Mouse (Mus musculus) ES-E14 (cell line): ENCODE measurements around the gene Tgds. TPM values are rescaled to one million over a fixed set of nuclear protein-coding genes. Genes with fewer than 3 reads are reported as not detected.
"Not testable (repeated sequence)": the region's sequence is repeated elsewhere in the genome, so short reads cannot be mapped to it uniquely, and the experiment has no call there.

Source experiments
- DNase-seq: peaks from one replicate; pipeline ENCODE4 v3.0.0-alpha.2; 2013; ENCODE audit warnings: low read depth, low spot score
- H3K27ac ChIP-seq: 2 replicates; pipeline ENCODE4 v1.5.1; 2012; ENCODE audit warnings: low read depth, mild to moderate bottlenecking, low read length, moderate library complexity, mixed read lengths; ENCODE audit not compliant: poor library complexity, insufficient read depth, severe bottlenecking
- H3K36me3 ChIP-seq: 2 replicates; pipeline ENCODE4 v1.6.1; 2012; ENCODE audit warnings: mild to moderate bottlenecking, low read length, moderate library complexity, mixed read lengths; ENCODE audit not compliant: control insufficient read depth, poor library complexity, insufficient read depth, severe bottlenecking
- H3K4me1 ChIP-seq, 2 experiments: fragments of 150-350 bp in 1 of 2; sonication (generic) in 1 of 2; 2 replicates each; pipeline ENCODE4 v1.6.1; 2012; ENCODE audit warnings: low read length in 2 of 2, mild to moderate bottlenecking in 1 of 2, mixed read lengths in 1 of 2; ENCODE audit not compliant: control insufficient read depth in 2 of 2, insufficient read depth in 2 of 2, poor library complexity in 1 of 2
- H3K4me3 ChIP-seq, 2 experiments: fragments of 150-350 bp in 1 of 2; sonication (generic) in 1 of 2; 2 replicates each; pipeline ENCODE4 v1.5.1; 2012; ENCODE audit warnings: low read length in 2 of 2, low read depth in 1 of 2, mild to moderate bottlenecking in 1 of 2, mixed read lengths in 1 of 2; ENCODE audit not compliant: insufficient read depth in 1 of 2, poor library complexity in 1 of 2, severe bottlenecking in 1 of 2
- H3K9ac ChIP-seq: 2 replicates; pipeline ENCODE4 v1.6.1; 2012; ENCODE audit warnings: low read depth, mild to moderate bottlenecking, low read length, mixed read lengths; ENCODE audit not compliant: poor library complexity, insufficient read depth, severe bottlenecking
- H3K9me3 ChIP-seq: fragments of 150-350 bp; sonication (generic); 2 replicates; pipeline ENCODE4 v1.6.1; 2012; ENCODE audit warnings: low read depth, mild to moderate bottlenecking, low read length; ENCODE audit not compliant: control insufficient read depth, insufficient read depth
- CHD2 ChIP-seq: IDR thresholded peaks from 2 replicates; pipeline ENCODE4 v1.6.1; 2014; ENCODE audit warnings: mild to moderate bottlenecking, low read depth, low read length, inconsistent platforms
- HCFC1 ChIP-seq: IDR thresholded peaks from 2 replicates; pipeline ENCODE4 v1.6.1; 2012; ENCODE audit warnings: low read length, inconsistent platforms, borderline replicate concordance; ENCODE audit not compliant: insufficient read depth
- MAFK ChIP-seq: IDR thresholded peaks from 2 replicates; pipeline ENCODE4 v1.6.1; 2014; ENCODE audit warnings: mild to moderate bottlenecking, low read depth, low read length, inconsistent platforms; ENCODE audit not compliant: insufficient read depth
- ZC3H11A ChIP-seq: IDR thresholded peaks from 2 replicates; pipeline ENCODE4 v1.6.1; 2012; ENCODE audit warnings: low read depth, mild to moderate bottlenecking, inconsistent platforms, low read length, borderline replicate concordance
- ZNF384 ChIP-seq: IDR thresholded peaks from 2 replicates; pipeline ENCODE4 v1.6.1; 2012; ENCODE audit warnings: low read depth, low read length, inconsistent platforms
- in situ Hi-C, 2 experiments: fragments of 600-800 bp; cut with MboI; formaldehyde crosslinking; loops; one replicate each; pipeline ENCODE4 v1.15.1; 2025; ENCODE audit warnings: low sequenced_read_pairs in 2 of 2, inconsistent platforms in 1 of 2; ENCODE audit not compliant: unreplicated experiment in 2 of 2
- total RNA-seq: library from RNA; depleted of rRNA; stranded (reverse); fragments of 300-350 nt; gene quantifications from 2 replicates; pipeline ENCODE4 v1.2.3, GENCODE M21; 2012

Tgds gene
- total RNA-seq, 1 experiment, result 3.4 TPM

GRCm38 (mm10) chr14:118124129-118124528 lies 8.4 kb downstream of the Tgds start:
- Histone ChIP-seq H3K4me1 (no peaks in the 10 kb centered on the region), H3K27ac (no peak overlapping the region), H3K9me3 (no peaks in the 10 kb centered on the region), H3K9ac (no peak overlapping the region), H3K4me3 (no peak overlapping the region), H3K36me3 (peaks cover 9% of the 10 kb centered on the region)
- no peak for TF ChIP-seq ZC3H11A
- TF ChIP-seq CHD2, result no peak
- no peak for TF ChIP-seq ZNF384
- no peak for TF ChIP-seq MAFK
- no peak for TF ChIP-seq HCFC1
- DNase-seq, result no peak
- in situ Hi-C loops, result no loop called here

DNA sequence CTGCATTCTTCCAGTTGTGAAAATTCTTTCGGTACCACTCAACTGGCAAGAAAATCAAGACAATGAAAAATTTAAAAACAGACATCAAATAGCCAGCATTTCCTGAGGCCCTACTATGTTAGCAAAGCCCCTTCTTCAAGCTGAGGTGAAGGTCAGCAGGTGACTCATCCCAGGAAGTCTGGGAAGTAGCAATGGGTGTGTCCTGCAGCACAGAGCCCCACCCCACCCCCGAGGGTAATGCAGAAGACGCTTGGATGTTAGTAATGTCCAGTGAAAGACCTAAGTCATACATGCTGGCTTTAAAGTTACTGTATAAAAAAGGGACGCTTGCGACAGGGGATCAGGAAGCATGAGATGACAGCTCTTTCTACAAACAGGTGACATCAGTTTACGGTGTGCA lies 19.4 kb downstream of the Tgds start:
- Histone ChIP-seq H3K4me1 (no peaks in the 10 kb centered on the region), H3K9me3 (no peaks in the 10 kb centered on the region), H3K9ac (no peak overlapping the region), H3K36me3 (peaks cover 11% of the 10 kb centered on the region), H3K27ac (no peak overlapping the region), H3K4me3 (no peak overlapping the region)
- no peak for TF ChIP-seq HCFC1
- TF ChIP-seq CHD2, result no peak
- TF ChIP-seq ZNF384, result no peak
- TF ChIP-seq ZC3H11A, result no peak
- TF ChIP-seq MAFK, result no peak
- DNase-seq, result no peak
- in situ Hi-C loops, result no loop called here

DNA sequence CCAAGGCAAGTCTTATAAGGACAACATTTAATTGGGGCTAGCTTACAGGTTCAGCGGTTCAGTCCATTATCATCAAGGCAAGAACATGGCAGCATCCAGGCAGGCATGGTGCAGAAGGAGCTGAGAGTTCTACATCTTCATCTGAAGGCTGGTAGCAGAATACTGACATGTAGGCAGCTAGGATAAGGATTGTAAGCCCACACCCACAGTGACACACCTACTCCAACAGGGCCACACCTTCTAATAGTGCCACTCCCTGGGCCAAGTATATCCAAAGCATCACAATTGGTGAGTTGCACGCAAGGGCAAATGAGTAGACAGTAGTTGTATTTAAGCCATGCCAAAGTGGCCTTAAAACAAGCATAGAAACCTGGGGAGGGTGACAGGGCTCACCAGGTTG lies 25.1 kb downstream of the Tgds start:
- DNase-seq, H3K4me1 ChIP-seq, H3K4me3 ChIP-seq, in situ Hi-C loops, H3K9ac ChIP-seq, H3K9me3 ChIP-seq, H3K36me3 ChIP-seq, H3K27ac ChIP-seq: not testable (repeated sequence)

GRCm38 (mm10) chr14:118101227-118101990 lies 31.1 kb downstream of the Tgds start:
- Histone ChIP-seq H3K36me3 (no peaks in the 10 kb centered on the region), H3K4me3 (no peak overlapping the region), H3K4me1 (no peaks in the 10 kb centered on the region), H3K9me3 (no peaks in the 10 kb centered on the region), H3K9ac (no peak overlapping the region), H3K27ac (no peak overlapping the region)
- in situ Hi-C loops, result no loop called here
- no peak for TF ChIP-seq MAFK
- TF ChIP-seq CHD2, result no peak
- no peak for TF ChIP-seq ZC3H11A
- TF ChIP-seq HCFC1, result no peak
- no peak for TF ChIP-seq ZNF384
- DNase-seq, result no peak

- TF ChIP-seq ZC3H11A (no peak), HCFC1 (no peak), ZNF384 (no peak), MAFK (no peak), CHD2 (no peak)
- H3K27ac ChIP-seq, result no peak overlapping the region
- in situ Hi-C loops, result no loop called here
- no peak overlapping the region for H3K9ac ChIP-seq
- H3K9me3 ChIP-seq, result no peaks in the 10 kb centered on the region
- H3K4me1 ChIP-seq, result no peaks in the 10 kb centered on the region
- no peak for DNase-seq
- H3K4me3 ChIP-seq, result no peak overlapping the region
- H3K36me3 ChIP-seq, result no peaks in the 10 kb centered on the region
Observed at GRCm38 (mm10) chr14:118098265-118098664, 34.3 kb downstream of the Tgds start.
